Mouse (Mus musculus) mesoderm, embryonic 11.5 days (tissue): ENCODE measurements around the gene Odf2.

ENCODE experiments used
- DNase-seq: peaks from one replicate; pipeline ENCODE4 v3.0.0-alpha.2; 2012; ENCODE audit warnings: low read depth, low spot score

Odf2 gene

DNA sequence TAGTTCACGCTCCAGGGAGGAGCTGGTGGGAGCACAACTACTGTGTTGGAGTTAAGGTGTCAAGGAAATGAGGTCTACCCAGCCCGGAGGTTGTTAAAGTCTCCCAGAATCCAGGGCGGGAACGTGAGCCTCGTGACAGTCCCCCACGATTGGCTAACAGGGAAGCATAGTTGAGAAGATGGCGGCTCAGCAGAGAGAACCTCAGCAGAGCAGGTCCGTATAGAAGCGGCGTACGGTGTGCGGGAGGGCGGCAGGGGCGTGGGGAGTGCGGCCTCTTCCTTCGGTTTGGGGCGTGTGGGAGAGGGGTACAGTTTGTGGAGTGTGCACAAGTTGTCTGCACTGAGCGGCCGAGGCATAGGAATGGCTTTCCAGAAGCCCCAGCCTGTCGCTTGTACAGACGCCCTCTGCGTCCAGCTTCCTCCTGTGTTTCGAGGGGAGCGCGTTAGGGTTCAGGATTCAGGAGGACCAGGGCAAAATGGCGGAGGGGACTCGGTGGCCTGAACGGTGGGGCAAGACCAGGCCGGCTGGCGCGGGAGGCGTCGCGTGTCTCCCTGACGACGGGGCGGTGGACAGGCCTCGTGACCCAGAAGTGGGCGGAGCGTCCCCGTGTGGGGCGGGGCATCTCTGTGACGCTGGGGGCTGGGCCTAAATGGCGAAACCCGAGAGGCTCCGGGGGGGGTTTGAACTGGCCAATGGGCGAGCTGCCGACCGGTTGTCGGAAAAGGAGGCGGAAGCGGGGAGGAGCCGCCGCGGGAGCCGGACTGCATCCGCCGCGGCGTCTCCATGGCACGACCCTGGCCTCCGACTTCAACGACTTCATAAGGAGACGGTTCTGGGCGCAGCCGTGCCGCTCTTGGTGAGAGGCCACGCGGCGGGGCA is at the start of gene Odf2:
Odf2 (plus strand) TSS at position 156 of the 879 bp plus-strand sequence.
- peak; percentile 99 for DNase-seq

DNA sequence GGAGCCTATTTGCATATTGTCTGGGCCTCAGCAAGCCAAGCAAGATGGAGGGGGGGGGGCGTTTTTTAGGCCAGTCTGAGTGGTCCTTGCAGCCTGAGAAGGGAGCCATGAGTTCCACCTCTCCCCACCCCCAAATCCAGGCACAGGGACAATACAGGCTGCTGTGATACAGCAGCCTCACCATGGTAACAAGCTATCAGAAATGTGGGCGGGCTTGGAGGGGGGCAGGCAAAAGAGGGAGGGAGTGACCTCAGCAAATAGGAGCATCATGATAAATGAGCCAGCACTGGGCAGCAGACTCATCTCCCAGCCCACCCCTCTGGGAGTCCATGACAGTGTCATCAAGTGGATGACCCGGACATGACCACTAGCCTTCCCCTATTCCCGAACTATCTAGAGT is 49.6 kb upstream of the Odf2 start:
- DNase-seq = peak; percentile 83

DNA sequence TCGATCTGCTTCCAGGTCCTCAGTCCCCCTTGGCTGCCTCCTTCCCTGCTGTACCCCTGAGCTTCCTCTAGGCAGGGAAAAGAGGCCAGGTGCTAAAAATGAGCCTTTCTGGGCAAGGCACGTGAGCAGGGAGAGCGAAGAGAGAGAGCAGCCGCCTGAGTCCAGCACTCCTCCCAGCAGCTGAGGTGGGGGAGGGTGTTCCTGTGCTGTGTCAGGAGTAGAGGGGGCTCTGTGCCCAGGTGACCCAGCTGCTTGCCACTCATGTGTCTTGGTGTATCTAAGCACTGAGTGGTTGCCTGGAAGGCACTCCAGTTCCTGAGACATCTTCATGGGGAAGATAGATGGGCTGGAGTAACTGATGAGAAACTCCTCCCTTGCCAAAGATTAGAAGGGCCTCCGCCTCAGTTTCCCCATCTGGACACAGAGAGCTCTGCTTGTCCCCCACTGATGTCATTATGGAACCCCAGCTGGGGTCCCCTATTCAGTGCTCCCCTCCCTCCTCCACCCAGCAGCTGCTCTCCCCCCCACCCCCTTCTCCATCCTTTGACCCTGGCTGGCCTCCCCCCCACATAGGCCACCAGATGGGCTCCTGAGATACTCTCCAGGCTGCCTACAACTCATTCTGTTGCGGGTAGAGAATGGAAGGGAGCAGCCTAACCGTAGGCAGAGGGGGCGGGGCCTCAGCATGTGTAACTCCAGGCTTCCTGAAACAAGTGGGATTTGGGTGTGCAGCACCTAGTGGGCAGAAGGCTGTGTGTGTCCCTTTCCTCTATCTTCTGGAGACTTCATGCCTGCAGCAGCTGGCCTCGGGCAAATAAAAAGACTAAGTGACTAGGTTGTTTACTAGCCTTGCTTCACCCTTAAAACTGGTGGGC is 45.6 kb upstream of the Odf2 start:
- peak; percentile 72 for DNase-seq

DNA sequence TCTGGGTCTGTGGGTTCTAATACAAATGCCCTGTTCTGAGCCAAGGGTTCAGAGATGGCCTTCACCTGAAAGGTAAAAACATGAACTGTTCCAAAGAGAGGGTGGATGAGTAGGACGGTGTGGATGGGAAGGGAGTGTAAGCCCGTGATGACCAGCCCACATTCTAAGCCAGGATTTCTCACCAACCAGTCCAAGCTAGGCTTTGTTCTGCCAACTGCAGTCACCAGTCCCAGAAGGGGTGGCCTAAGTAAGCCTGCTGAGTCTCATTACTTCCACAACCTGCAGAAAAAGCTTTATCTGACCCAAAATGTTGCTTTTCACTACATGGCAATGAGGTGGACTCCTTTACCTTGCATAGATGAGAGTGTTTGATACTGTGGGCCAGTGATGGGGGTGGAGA is 44.9 kb upstream of the Odf2 start:
- DNase-seq = no peak

DNA sequence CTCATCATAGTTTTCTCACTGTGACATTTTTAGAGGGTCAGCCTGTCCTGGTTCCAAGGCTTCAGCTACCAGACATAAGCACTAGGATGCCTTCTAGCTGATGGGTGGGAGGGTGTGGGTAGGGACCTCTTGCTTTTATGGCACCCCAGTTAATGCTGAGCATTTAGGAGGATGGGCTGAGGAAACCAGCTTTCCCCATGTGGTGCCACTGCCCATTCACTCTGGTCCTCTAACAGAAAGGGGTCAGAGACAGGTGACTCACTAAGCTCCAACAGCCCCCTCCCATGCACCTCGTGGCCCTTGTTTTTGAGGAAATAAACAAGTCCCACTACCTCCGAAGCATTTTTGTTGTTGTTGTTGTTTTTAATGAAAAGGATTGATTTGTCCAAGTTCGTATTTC is 44.4 kb upstream of the Odf2 start:
- DNase-seq = no peak

DNA sequence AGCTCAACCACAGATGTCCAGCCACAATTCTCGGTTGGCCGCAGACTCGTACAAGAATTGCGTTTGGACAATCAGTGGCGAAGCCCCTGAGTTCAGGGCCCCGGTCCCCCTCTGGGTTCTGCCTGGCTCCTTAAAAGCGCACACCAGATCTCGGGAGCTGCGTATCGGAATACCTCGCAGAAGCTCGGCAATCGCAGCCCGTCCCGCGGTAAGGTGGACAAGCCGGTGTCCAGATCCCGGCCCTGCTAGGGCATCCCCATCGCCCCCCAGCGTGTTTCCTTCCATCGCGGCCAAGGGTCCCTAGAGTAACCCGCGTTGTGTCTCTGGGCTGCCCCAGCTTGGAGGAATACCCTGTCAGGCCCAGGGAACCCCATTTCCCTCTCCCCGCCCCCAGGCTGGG is 43.4 kb upstream of the Odf2 start:
- no peak for DNase-seq

DNA sequence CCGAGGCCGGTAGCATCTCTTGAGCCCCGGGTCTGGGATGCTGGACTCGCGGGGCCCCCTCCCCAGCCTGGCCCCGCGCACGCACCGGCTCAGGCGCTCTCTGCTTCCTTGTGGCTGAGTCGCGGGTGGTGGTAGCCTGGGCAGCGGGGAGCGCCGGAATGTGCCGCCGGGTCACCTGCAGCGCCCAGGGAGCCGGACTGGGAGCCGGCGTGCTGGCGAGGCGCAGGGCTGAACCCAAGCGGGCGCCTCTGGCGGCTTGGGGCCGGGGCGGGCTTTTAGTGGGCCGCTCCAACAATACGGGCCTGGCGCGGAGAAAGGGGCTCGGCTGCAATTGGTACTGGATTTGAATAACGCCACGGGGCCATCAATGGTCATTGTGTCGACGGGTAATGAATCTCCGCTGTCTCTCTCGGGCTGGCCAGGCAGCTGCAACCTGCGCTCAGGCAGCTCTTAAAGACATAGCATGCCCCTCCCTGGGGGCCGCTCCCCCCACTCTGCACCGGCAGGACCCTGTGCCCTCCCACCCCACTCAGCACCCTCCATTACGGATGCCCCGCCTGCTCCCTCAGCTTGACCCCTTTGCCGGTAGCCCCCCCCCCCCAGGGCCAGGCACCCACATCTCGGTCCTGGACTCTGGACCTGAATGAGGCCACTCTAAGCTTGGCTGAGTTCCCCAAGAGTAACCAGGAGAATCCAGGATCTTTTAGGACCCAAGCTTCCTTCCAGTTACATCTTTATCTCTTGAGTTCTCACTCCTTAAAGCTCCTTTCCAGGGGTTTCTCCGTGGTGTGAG is 42.8 kb upstream of the Odf2 start:
- DNase-seq = peak; percentile 86

DNA sequence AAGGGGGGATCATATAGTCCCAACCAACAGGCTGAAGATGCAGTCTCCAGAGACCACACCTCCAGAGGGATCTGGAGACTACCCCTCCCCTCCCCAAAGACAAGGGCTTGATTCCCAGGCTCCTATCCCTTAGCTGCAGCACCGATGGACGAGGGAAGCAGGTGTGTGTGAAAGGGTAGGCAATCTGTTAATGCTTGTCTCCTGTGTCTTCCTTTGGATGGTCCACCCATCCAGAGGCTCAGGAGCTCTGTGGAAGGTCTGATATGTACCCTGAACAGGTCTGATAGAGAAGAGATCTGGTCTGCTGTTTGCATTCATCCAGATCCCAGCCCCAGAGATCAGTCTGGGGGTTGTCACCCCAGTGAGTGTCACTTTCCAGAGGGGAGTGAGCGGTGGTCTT is 42.1 kb upstream of the Odf2 start:
- no peak for DNase-seq

DNA sequence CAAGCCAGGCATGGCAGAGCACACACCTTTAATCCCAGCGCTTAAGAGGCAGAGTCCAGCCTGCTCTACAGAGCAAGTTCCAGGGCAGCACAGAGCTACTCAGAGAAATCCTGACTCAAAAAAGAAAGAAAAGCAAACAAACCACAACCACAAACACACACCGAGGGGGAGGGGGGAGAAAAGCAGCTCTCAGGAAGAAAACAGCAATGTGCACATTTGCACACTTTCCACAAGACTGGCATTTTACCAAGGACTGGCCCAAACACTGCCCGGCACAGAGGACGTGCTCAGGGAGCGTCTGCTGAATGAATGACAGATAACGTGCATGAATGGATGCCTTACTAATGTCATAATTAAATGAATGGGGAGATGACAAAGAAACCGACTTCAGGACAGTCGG is 40.0 kb upstream of the Odf2 start:
- no peak for DNase-seq

DNA sequence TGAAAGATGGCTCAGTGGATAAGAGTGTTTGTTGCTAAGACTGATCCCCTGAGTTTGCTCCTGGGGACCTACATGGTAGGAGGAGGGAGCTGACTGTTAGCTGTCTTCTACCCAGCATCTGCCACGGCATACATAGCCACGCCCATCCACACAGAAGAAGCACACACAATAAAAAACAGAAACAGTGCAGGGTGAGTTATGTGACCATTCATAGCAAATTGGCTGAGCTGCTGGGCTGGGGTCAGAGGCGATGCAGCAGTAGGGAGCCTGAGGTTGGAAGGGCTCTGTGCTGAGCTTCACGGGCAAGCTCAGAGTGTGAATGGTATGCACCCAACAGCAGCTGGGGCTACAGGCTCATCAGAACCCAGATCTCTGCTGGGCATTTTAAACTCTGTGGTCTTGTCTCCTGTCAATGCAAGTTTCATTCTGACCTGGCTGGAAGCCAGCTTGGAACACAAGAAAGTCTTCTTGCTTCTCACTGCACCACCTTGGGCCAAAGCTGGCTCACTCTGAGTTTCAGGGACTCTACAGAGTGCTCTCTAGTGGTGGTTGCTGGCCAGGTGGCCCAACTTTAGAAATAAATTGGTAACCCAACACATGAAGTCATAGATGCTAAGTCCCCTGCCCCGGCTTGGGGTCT is 39.1 kb upstream of the Odf2 start:
- peak; percentile 59 for DNase-seq

DNA sequence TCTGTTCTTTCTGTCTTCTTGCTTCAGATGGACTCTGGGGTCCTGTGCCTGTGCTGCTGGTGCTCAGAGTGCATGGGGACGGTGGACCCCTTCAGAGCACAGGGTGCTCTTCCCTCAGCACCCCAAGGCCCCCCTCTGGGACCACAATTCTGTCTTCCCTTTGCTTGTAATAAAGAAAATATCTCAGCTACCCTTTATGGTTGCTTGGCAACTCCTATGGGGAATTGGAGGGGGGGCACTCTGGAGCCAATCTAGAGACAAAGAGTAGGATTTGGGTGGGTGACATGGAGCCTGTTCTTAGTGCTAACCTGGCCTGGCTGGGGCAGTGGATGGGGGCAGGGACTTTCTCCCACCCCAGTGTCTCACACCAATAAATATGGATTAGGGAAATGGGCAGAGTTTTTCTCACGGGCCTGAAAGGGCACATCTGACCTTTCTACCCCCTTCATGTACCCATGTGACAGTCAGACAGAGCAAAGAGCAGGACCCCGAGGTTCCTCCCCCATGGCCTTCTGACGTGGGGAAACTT is 36.0 kb upstream of the Odf2 start:
- DNase-seq = no peak

DNA sequence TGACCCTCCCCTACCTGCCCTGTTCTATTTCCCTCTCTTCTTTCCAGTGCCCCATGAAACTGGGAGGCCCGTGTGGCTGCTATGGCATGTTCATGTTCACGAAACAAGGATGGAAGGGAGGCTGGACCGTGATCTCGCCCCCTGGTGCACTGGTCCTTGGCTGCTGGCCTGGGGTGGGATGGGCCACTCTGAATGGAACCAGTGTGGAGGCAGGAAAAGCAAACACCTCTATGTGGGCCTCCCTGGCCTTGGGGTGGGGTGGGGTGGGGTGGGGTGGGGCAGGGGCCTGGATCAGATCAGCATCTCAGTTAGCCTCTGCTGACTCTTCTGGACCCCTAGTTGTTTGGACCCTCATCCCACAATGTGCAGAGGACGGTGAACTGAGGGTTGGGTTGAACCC is 35.3 kb upstream of the Odf2 start:
- no peak for DNase-seq

DNA sequence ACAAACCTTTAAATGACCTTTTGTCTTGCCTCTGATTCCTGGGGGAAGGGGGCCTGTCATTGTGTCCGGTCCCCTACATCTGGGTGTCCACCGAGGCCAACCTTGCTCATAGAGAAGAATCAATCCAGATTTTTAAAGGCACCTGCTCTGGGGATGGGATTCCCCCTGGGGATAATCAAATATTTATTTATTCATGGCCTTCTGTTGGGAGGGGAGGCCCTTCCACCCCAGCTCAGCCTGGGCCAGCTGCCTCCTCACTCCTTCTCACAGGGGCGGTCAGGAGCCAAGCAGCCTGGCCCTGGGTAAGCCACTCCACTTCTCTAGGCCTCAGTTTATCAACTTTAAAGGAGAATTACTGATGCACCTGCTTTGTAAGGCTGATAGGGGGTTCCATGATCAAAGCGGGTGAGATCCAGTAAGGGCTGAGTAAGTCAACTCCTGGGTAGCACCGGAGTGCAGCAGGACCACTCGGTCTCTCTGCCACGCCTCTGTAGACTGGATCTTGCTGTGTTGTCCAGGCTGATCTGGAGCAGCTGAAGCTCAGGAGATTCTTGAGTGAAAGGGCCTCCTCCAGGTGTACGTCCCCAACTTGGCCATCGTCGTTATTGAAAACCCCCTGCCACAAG is 33.3 kb upstream of the Odf2 start:
- DNase-seq = peak; percentile 54

DNA sequence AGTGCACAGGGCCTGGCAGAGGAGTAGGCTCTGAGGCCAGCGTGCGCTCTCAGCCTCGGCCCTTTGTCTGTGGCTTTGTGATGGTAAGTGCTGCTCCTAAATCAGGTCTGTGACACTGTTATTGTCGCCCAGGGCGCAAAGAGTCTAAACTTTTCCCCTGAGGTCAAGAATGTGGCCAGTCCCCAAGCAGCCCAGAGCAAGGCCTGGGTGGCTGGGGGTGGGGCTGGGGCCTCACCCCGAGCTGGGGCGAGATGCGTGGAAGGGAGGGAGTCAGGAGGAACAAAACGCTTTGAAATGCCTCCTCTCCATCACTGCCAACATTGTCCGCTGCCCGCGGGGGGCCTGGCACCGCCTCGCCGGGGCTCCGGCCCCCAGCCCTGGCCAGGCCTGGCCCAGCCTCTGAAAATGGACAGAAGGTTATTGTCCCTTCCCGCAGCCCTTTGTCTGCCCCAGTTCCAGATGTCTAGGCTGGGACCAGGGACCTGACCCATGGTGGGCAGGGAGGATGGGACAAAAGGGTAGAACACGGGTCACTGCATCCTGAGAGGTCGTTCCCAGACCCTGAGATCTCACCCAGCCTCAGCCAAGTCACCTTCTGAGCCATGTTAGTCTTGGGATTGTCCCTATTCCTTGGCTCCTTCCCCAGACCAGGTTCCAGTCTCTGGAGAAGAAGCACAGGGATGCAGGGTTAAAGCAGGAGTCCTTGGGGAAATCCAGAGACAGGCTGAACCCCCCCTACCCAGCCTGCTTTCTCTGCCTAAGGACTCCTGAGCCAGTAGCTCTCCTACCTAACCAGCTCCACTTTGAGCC is 32.4 kb upstream of the Odf2 start:
- DNase-seq = peak; percentile 89

DNA sequence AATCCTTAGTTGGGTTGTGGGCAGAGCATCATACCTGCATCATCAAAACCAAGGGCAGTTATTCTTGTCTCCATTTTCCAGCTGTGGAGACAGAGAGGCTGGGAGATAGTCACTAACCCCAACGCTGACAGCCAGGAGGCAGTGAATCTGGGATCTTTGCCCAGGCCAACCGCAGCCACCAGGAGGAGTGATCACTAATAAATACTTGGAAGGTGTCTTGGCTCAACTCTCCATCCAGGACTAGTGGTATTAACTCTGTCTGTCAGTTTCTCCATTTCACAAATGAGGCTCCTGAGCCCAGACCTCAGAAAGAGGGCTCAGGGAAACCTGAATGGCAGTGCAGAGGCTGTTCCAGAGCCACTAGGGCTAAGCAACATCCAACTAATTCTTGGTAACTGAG is 31.7 kb upstream of the Odf2 start:
- no peak for DNase-seq

DNA sequence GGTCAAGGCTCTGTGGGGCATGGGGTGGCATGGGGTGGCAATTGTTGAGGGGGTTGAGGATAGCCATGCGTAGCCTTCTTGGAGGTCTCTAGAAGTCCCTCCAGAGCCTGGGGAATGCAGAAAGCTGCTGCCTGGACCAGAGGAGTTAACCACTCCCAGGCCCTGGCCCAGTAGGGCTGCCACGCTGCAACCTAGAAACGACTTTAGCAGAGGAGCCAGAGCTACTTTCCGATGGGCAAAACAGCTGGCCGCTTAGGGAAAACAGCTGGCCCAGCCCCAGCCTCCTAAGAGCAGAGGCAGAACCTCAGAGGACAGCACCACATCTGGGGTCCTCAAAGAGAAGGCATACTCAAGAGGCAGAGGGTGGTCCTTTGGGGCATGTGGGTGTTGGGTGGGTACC is 31.1 kb upstream of the Odf2 start:
- DNase-seq = no peak

DNA sequence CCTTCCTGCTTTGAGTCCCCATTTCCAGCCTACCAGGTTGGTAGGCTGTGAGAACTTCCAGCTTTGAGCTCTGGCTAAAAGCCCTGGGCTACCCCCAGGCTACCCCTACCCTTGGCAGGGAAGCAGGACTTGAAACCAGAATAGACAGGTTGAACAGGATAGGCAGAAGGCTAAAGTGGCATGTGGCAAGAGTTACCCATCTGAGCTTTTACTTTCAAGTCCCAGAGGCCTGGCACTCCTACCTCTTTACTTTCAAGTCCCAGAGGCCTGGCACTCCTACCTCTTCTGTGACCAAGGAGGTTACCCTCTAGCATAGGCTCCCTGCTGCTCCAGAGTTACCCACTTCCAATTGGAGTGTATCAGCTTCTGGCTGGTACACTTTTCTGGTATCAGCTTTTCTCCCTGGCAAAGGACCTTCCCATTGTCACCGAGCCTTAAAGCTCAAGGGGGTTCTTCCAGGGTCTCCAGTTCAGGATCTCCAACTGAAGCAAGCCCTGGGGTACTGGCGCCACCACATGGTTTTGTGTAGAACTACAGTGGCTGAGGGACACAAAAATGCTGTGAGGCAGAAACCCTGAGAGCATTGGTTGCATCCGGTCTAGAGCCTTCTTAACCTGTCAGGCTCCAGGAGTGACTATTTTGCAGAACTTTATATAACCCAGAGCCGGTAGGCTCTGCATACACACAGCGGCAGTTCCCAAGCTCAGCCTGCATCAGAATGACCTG is 30.1 kb upstream of the Odf2 start:
- DNase-seq = peak; percentile 86

DNA sequence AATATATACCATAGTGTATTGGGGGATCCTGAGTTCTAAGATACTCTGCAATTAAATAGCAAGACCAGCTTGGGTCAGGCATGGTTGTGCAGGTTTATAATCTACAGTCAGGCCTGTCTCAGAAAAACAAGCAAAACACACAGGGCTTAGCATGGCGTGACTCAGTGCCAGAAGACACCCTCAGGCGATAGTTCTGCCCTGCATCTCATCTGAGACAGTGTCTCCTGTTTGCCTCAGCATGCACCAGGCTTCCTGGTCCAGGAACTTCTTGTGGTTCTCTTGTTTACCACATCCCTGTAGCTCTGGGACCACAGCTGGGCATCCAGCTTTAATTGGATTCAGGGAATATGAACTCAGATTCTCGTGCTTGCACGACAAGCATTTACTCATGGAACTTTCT is 23.9 kb upstream of the Odf2 start:
- no peak for DNase-seq

DNA sequence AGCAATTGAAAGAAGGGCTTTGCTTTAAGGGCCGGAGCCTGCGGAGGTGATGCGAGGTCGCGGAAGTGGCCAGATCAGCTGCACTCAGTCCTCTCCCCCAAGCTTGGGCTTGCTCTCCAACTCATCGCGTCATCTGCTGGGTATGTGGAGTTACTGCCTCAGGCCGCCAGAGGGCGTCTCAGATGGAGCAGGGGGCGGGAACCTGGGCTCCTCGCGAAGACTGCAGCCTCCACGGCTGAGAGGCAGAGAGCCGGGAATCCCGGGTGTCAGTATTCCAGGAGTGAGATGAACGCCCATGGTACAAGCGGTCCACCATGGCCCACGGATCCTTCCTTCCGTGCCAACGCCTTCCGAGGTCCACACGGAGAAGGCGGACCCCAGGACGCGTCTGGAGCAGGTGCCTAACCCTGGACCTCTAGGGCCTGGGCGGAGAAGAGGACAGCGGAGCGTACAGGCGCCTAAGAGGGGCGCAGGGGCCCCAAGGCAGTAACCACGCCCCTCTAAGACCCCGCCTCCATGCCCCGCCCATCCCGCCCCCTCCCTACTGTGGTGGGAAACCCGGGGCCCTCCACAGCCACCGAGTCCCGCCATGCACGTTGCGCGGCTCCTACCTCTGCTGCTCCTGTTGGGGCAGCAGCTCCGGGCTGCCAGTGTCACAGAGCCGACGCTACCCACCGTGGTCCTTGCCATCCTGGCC is 19.9 kb upstream of the Odf2 start, which contains the start of gene Cercam:
Cercam (plus strand) TSS at position 216 of the 697 bp plus-strand sequence.
- peak; percentile 94 for DNase-seq
